Mouse (Mus musculus) limb, embryonic 14.5 days (tissue): Measurements from ENCODE around the gene Atp1b1. TPM values are rescaled to one million over a fixed set of nuclear protein-coding genes. Genes with fewer than 3 reads are reported as not detected.

ENCODE experiments used
- ATAC-seq: fragments of 200-750 bp; cut with Nextera tagmentation; 2 replicates; pipeline ENCODE4 v1.8.0; 2017; ENCODE audit warnings: low read depth, moderate number of reproducible peaks, moderate TSS enrichment; ENCODE audit not compliant: low FRiP score
- DNase-seq: peaks from one replicate; pipeline ENCODE4 v3.0.0-alpha.2; 2015; ENCODE audit warnings: low spot score
- H3K27ac ChIP-seq: fragments of 300-500 bp; sonication (generic); replicated peaks from 2 replicates; pipeline ENCODE4 v1.5.1; 2014; ENCODE audit warnings: low read depth, mild to moderate bottlenecking, low read length, moderate library complexity, mixed read lengths
- H3K27me3 ChIP-seq: fragments of 300-500 bp; sonication (generic); 2 replicates; pipeline ENCODE4 v1.6.1; 2014; ENCODE audit warnings: low read length, mixed read lengths; ENCODE audit not compliant: control insufficient read depth, insufficient read depth
- H3K36me3 ChIP-seq: fragments of 300-500 bp; sonication (generic); 2 replicates; pipeline ENCODE4 v1.6.1; 2014; ENCODE audit warnings: mild to moderate bottlenecking, low read length, moderate library complexity, mixed read lengths; ENCODE audit not compliant: control insufficient read depth, insufficient read depth
- H3K4me1 ChIP-seq: fragments of 300-500 bp; sonication (generic); 2 replicates; pipeline ENCODE4 v1.6.1; 2014; ENCODE audit warnings: antibody characterized with exemption, low read length, mixed read lengths; ENCODE audit not compliant: control insufficient read depth, insufficient read depth
- H3K4me2 ChIP-seq: fragments of 300-500 bp; sonication (generic); replicated peaks from 2 replicates; pipeline ENCODE4 v1.6.1; 2014; ENCODE audit warnings: low read depth, mild to moderate bottlenecking, low read length, moderate library complexity; ENCODE audit not compliant: severe bottlenecking
- H3K4me3 ChIP-seq: fragments of 300-500 bp; sonication (generic); replicated peaks from 2 replicates; pipeline ENCODE4 v1.5.1; 2014; ENCODE audit warnings: low read length
- H3K9ac ChIP-seq: fragments of 300-500 bp; sonication (generic); 2 replicates; pipeline ENCODE4 v1.6.1; 2014; ENCODE audit warnings: mild to moderate bottlenecking, low read depth, low read length, moderate library complexity; ENCODE audit not compliant: severe bottlenecking
- H3K9me3 ChIP-seq: fragments of 300-500 bp; sonication (generic); 2 replicates; pipeline ENCODE4 v1.6.1; 2016; ENCODE audit warnings: low read length; ENCODE audit not compliant: control insufficient read depth
- POLR2A ChIP-seq: fragments of 200-500 bp; IDR thresholded peaks from 2 replicates; pipeline ENCODE4 v1.8.0; 2012; ENCODE audit warnings: inconsistent platforms, mild to moderate bottlenecking, moderate library complexity, borderline replicate concordance; ENCODE audit not compliant: insufficient read depth, insufficient read length; ENCODE audit errors: extremely low read depth
- WGBS: fragments of 180-500 bp; shearing (Covaris S2); extraction: QIAGEN DNeasy Blood & Tissue Kit; methylation state at CpG from one replicate; pipeline ENCODE4 v1.1.7; 2014; 5-methylcytosine and 5-hydroxymethylcytosine counted together
- polyA plus RNA-seq, 2 experiments: library from polyadenylated mRNA; depleted of rRNA in 1 of 2; stranded (reverse) in 1 of 2; unstranded in 1 of 2; fragments of >200 nt; fragmentation: Nextera tagmentation in 1 of 2; extraction: Ambion mirVana in 1 of 2; gene quantifications; 2 replicates each; pipeline versions ENCODE4 v1.2.1 to v1.2.3; 2012 to 2014

The Atp1b1 gene
- polyA plus RNA-seq, 2 experiments = 11.3 to 12.7 TPM

GRCm38 (mm10) chr1:164474310-164474709 lies 16.2 kb upstream of the Atp1b1 start:
- no peak overlapping the region for H3K27ac ChIP-seq
- DNase-seq = no peak
- H3K4me2 ChIP-seq = no peak overlapping the region
- no peaks in the 10 kb centered on the region for H3K4me1 ChIP-seq
- H3K9ac ChIP-seq = no peak overlapping the region
- WGBS = 94% methylated on average over 6 of the region's 6 CpGs
- no peak for TF ChIP-seq POLR2A
- H3K27me3 ChIP-seq = no peaks in the 10 kb centered on the region
- H3K4me3 ChIP-seq = no peak overlapping the region
- H3K9me3 ChIP-seq = no peaks in the 10 kb centered on the region
- no peaks in the 10 kb centered on the region for H3K36me3 ChIP-seq
- ATAC-seq = no peak

GRCm38 (mm10) chr1:164473398-164473797 lies 15.2 kb upstream of the Atp1b1 start:
- H3K9ac ChIP-seq = no peak overlapping the region
- DNase-seq (no peak), ATAC-seq (no peak)
- no peak overlapping the region for H3K27ac ChIP-seq
- no peaks in the 10 kb centered on the region for H3K36me3 ChIP-seq
- H3K4me3 ChIP-seq = no peak overlapping the region
- no peaks in the 10 kb centered on the region for H3K4me1 ChIP-seq
- H3K9me3 ChIP-seq = no peaks in the 10 kb centered on the region
- TF ChIP-seq POLR2A = no peak
- 89% methylated on average over 7 of the region's 7 CpGs for WGBS
- H3K27me3 ChIP-seq = no peaks in the 10 kb centered on the region
- H3K4me2 ChIP-seq = no peak overlapping the region

GRCm38 (mm10) chr1:164471632-164472031 lies 13.5 kb upstream of the Atp1b1 start:
- Histone ChIP-seq H3K27ac (no peak overlapping the region), H3K36me3 (no peaks in the 10 kb centered on the region), H3K4me1 (no peaks in the 10 kb centered on the region), H3K27me3 (no peaks in the 10 kb centered on the region), H3K9me3 (no peaks in the 10 kb centered on the region), H3K9ac (no peak overlapping the region), H3K4me2 (no peak overlapping the region), H3K4me3 (no peak overlapping the region)
- DNase-seq (no peak), ATAC-seq (no peak)
- 90% methylated on average over 5 of the region's 5 CpGs for WGBS
- no peak for TF ChIP-seq POLR2A

- no peaks in the 10 kb centered on the region for H3K9me3 ChIP-seq
- H3K4me3 ChIP-seq = no peak overlapping the region
- no peak overlapping the region for H3K9ac ChIP-seq
- TF ChIP-seq POLR2A = no peak
- H3K4me1 ChIP-seq = no peaks in the 10 kb centered on the region
- H3K27me3 ChIP-seq = no peaks in the 10 kb centered on the region
- H3K4me2 ChIP-seq = no peak overlapping the region
- DNase-seq (no peak), ATAC-seq (no peak)
- WGBS = 61% methylated on average over 6 of the region's 6 CpGs
- no peak overlapping the region for H3K27ac ChIP-seq
- H3K36me3 ChIP-seq = no peaks in the 10 kb centered on the region
These were observed 12.8 kb upstream of the Atp1b1 start for GRCm38 (mm10) chr1:164470985-164471384.

- 76% methylated on average over 8 of the region's 8 CpGs for WGBS
- no peak overlapping the region for H3K9ac ChIP-seq
- H3K4me3 ChIP-seq = no peak overlapping the region
- TF ChIP-seq POLR2A = no peak
- H3K4me1 ChIP-seq = no peaks in the 10 kb centered on the region
- DNase-seq (no peak), ATAC-seq (no peak)
- H3K4me2 ChIP-seq = no peak overlapping the region
- no peak overlapping the region for H3K27ac ChIP-seq
- no peaks in the 10 kb centered on the region for H3K36me3 ChIP-seq
- H3K9me3 ChIP-seq = no peaks in the 10 kb centered on the region
- H3K27me3 ChIP-seq = no peaks in the 10 kb centered on the region
These were observed 10.2 kb upstream of the Atp1b1 start for GRCm38 (mm10) chr1:164468329-164468728.

- DNase-seq (no peak), ATAC-seq (no peak)
- Histone ChIP-seq H3K4me2 (no peak overlapping the region), H3K4me1 (no peaks in the 10 kb centered on the region), H3K27ac (no peak overlapping the region), H3K9ac (no peak overlapping the region), H3K9me3 (no peaks in the 10 kb centered on the region), H3K4me3 (no peak overlapping the region), H3K36me3 (no peaks in the 10 kb centered on the region), H3K27me3 (no peaks in the 10 kb centered on the region)
- no peak for TF ChIP-seq POLR2A
- WGBS = 91% methylated on average over 10 of the region's 10 CpGs
These were observed 9.3 kb upstream of the Atp1b1 start for GRCm38 (mm10) chr1:164467406-164467805.
